Comparison of ENCODE assay signal across 21 mouse cellular contexts in genomic region chr11:35355811-35356210, GRCm38 (mm10).
A peak's percentile ranks its signal among the peaks of the same experiment; 100 is the strongest.
DNase-seq lines count a peak whose midpoint lies in the region; ATAC-seq and TF ChIP-seq lines count a peak whose summit lies in the region.
"Had no signal": no experiment of that assay in that cellular context is flagged by ENCODE, and none has a peak within 500 bp of the region (broad histone marks: within the 10 kb centered on the region; RNA-seq: fewer than 3 reads in every experiment).

No protein-coding gene starts in this region.

- H3K4me2 ChIP-seq in embryonic facial prominence, embryonic 14.5 days (ENCODE audit: low read depth, low read length) = no peak overlapping the region
- no peak overlapping the region for H3K4me2 ChIP-seq in midbrain, embryonic 11.5 days
- H3K4me2 ChIP-seq: limb, embryonic 15.5 days; liver, embryonic 15.5 days had no signal

- 38% methylated on average over 4 of the region's 4 CpGs for WGBS in embryonic facial prominence, embryonic 14.5 days
- 75% methylated on average over 4 of the region's 4 CpGs for WGBS in midbrain, embryonic 11.5 days

- H3K27ac ChIP-seq in layer of hippocampus, adult 2 months = peak overlapping the region; percentile 69; the same call in 1 of the 2 replicates
- H3K27ac ChIP-seq in embryonic facial prominence, embryonic 14.5 days (replicated peaks; ENCODE audit: low read depth, low read length) = 0 out of 2 replicates have a peak overlapping the region, but pooled peaks have one; percentile 1
- no peak overlapping the region for H3K27ac ChIP-seq in midbrain, embryonic 11.5 days (ENCODE audit: low read depth, low read length)
- H3K27ac ChIP-seq: hindbrain, postnatal 0 days; limb, embryonic 15.5 days; liver, embryonic 15.5 days; macrophage; midbrain, embryonic 10.5 days had no signal

- no peak for DNase-seq in layer of hippocampus, adult 2 months (ENCODE audit: low spot score in 2 of 2)
- no peak for DNase-seq in layer of hippocampus, adult 9-10 months (ENCODE audit: low spot score)
- peak; percentile 22 for DNase-seq in adrenal gland, postnatal 25 days
- DNase-seq in embryonic facial prominence, embryonic 14.5 days (ENCODE audit: low spot score) = peak; percentile 8
- no peak for DNase-seq in midbrain, embryonic 11.5 days (ENCODE audit: low spot score, missing footprints)
- no peak for DNase-seq in heart, postnatal 4 days
- DNase-seq: cerebellum, adult 18-20 months; cerebellum, postnatal 36 days; heart, adult 18-20 months; heart, postnatal 36 days; kidney, adult 11 months; kidney, postnatal 25 days; layer of hippocampus, adult 9-11 months; thymus, postnatal 14 days had no signal

- no peak overlapping the region for H3K4me3 ChIP-seq in layer of hippocampus, adult 2 months
- H3K4me3 ChIP-seq in embryonic facial prominence, embryonic 14.5 days (ENCODE audit: low read depth, low read length) = no peak overlapping the region
- no peak overlapping the region for H3K4me3 ChIP-seq in midbrain, embryonic 11.5 days (ENCODE audit: low read depth, low read length)
- H3K4me3 ChIP-seq: limb, embryonic 15.5 days; liver, embryonic 15.5 days; midbrain, embryonic 10.5 days had no signal

- H3K9ac ChIP-seq in embryonic facial prominence, embryonic 14.5 days (ENCODE audit: low read depth, low read length) = no peak overlapping the region
- no peak overlapping the region for H3K9ac ChIP-seq in midbrain, embryonic 11.5 days (ENCODE audit: low read length)
- H3K9ac ChIP-seq: limb, embryonic 15.5 days; liver, embryonic 15.5 days had no signal

- ATAC-seq in embryonic facial prominence, embryonic 14.5 days (ENCODE audit: low read depth) = 0 out of 2 replicates have a peak, but pooled peaks have one; percentile 33
- ATAC-seq in midbrain, embryonic 11.5 days (ENCODE audit: low FRiP score) = no peak
- no peak for ATAC-seq in monocyte, adult 5-6 weeks (replicated peaks; ENCODE audit: insufficient number of reproducible peaks, low FRiP score, low TSS enrichment, poor library complexity, severe bottlenecking)
- ATAC-seq: CD4-positive, CD25-positive, alpha-beta regulatory T cell, adult 4 months; hindbrain, postnatal 0 days had no signal

- TF ChIP-seq CTCF in layer of hippocampus, adult 2 months (conservative IDR thresholded peaks at IDR 0.05) = no peak; the same call in 1 of the 2 replicates

- H3K27me3 ChIP-seq in embryonic facial prominence, embryonic 14.5 days (replicated peaks; ENCODE audit: control insufficient read depth, insufficient read depth, low read length) = no peaks in the 10 kb centered on the region
- peaks cover 48% of the 10 kb centered on the region for H3K27me3 ChIP-seq in midbrain, embryonic 11.5 days (ENCODE audit: control insufficient read depth, insufficient read depth, low read length)
- H3K27me3 ChIP-seq: limb, embryonic 15.5 days; liver, embryonic 15.5 days had no signal

- peaks cover 15% of the 10 kb centered on the region; the same call in 1 of the 2 replicates for H3K4me1 ChIP-seq in embryonic facial prominence, embryonic 14.5 days (ENCODE audit: control insufficient read depth, insufficient read depth, low read length)
- H3K4me1 ChIP-seq in midbrain, embryonic 11.5 days (ENCODE audit: control insufficient read depth, insufficient read depth, low read length) = peaks cover 6% of the 10 kb centered on the region; the same call in 1 of the 2 replicates
- H3K4me1 ChIP-seq: liver, embryonic 15.5 days had no signal

- no peaks in the 10 kb centered on the region for H3K9me3 ChIP-seq in embryonic facial prominence, embryonic 14.5 days (ENCODE audit: control insufficient read depth, low read length)
- no peaks in the 10 kb centered on the region for H3K9me3 ChIP-seq in midbrain, embryonic 11.5 days (ENCODE audit: control insufficient read depth, low read length)
- H3K9me3 ChIP-seq: limb, embryonic 15.5 days; liver, embryonic 15.5 days had no signal

- H3K36me3 ChIP-seq in embryonic facial prominence, embryonic 14.5 days (ENCODE audit: control insufficient read depth, insufficient read depth, low read length) = no peaks in the 10 kb centered on the region
- no peaks in the 10 kb centered on the region for H3K36me3 ChIP-seq in midbrain, embryonic 11.5 days (ENCODE audit: control insufficient read depth, insufficient read depth, low read length)
- H3K36me3 ChIP-seq: limb, embryonic 15.5 days; liver, embryonic 15.5 days; midbrain, embryonic 10.5 days had no signal

Comparison
In these comparisons a context has a peak if more than half of its experiments do, and no peak if none do; other contexts are left out.
1. DNase-seq: peak in adrenal gland, postnatal 25 days (single experiment) and embryonic facial prominence, embryonic 14.5 days (single experiment); none in layer of hippocampus, adult 2 months (0 of 2), layer of hippocampus, adult 9-10 months (single experiment), midbrain, embryonic 11.5 days (single experiment) and heart, postnatal 4 days (single experiment).